Mouse (Mus musculus) stomach, embryonic 14.5 days (tissue): ENCODE results near the gene Robo1. TPM values are rescaled to one million over a fixed set of nuclear protein-coding genes. Genes with fewer than 3 reads are reported as not detected.

ENCODE experiments used
- ATAC-seq: fragments of 200-750 bp; cut with Nextera tagmentation; 2 replicates; pipeline ENCODE4 v1.8.0; 2017; ENCODE audit warnings: low read depth, moderate TSS enrichment; ENCODE audit not compliant: insufficient number of reproducible peaks, insufficient read depth, low FRiP score
- H3K27ac ChIP-seq: fragments of 300-500 bp; sonication (generic); 2 replicates; pipeline ENCODE4 v1.5.1; 2014; ENCODE audit warnings: mild to moderate bottlenecking, low read length, moderate library complexity, mixed read lengths
- H3K27me3 ChIP-seq: fragments of 300-500 bp; sonication (generic); 2 replicates; pipeline ENCODE4 v1.6.1; 2014; ENCODE audit warnings: low read length, control low read depth, mixed read lengths; ENCODE audit not compliant: control insufficient read depth, insufficient read depth
- H3K36me3 ChIP-seq: fragments of 300-500 bp; sonication (generic); 2 replicates; pipeline ENCODE4 v1.6.1; 2014; ENCODE audit warnings: mild to moderate bottlenecking, control low read depth, low read length, moderate library complexity, mixed read lengths; ENCODE audit not compliant: control insufficient read depth, insufficient read depth
- H3K4me1 ChIP-seq: fragments of 300-500 bp; sonication (generic); 2 replicates; pipeline ENCODE4 v1.6.1; 2014; ENCODE audit warnings: low read length, control low read depth, mixed read lengths; ENCODE audit not compliant: control insufficient read depth, insufficient read depth
- H3K4me2 ChIP-seq: fragments of 300-500 bp; sonication (generic); replicated peaks from 2 replicates; pipeline ENCODE4 v1.6.1; 2014; ENCODE audit warnings: low read depth, low read length, control low read depth
- H3K4me3 ChIP-seq: fragments of 300-500 bp; sonication (generic); 2 replicates; pipeline ENCODE4 v1.5.1; 2014; ENCODE audit warnings: low read depth, low read length, control low read depth
- H3K9ac ChIP-seq: fragments of 300-500 bp; sonication (generic); replicated peaks from 2 replicates; pipeline ENCODE4 v1.6.1; 2014; ENCODE audit warnings: low read depth, mild to moderate bottlenecking, control low read depth, low read length, moderate library complexity, mixed read lengths
- H3K9me3 ChIP-seq: fragments of 300-500 bp; sonication (generic); 2 replicates; pipeline ENCODE4 v1.6.1; 2016; ENCODE audit warnings: low read depth, low read length, control low read depth; ENCODE audit not compliant: control insufficient read depth
- WGBS: fragments of 180-500 bp; shearing (Covaris S2); extraction: QIAGEN DNeasy Blood & Tissue Kit; methylation state at CpG from one replicate; pipeline ENCODE4 v1.1.7; 2014; 5-methylcytosine and 5-hydroxymethylcytosine counted together
- polyA plus RNA-seq: library from polyadenylated mRNA; unstranded; fragments of >200 nt; fragmentation: Nextera tagmentation; extraction: Ambion mirVana; gene quantifications from 2 replicates; pipeline ENCODE4 v1.2.1, GENCODE M21; 2014

Robo1 gene
- polyA plus RNA-seq, 1 experiment from 2014 or later: 37.5 TPM

DNA sequence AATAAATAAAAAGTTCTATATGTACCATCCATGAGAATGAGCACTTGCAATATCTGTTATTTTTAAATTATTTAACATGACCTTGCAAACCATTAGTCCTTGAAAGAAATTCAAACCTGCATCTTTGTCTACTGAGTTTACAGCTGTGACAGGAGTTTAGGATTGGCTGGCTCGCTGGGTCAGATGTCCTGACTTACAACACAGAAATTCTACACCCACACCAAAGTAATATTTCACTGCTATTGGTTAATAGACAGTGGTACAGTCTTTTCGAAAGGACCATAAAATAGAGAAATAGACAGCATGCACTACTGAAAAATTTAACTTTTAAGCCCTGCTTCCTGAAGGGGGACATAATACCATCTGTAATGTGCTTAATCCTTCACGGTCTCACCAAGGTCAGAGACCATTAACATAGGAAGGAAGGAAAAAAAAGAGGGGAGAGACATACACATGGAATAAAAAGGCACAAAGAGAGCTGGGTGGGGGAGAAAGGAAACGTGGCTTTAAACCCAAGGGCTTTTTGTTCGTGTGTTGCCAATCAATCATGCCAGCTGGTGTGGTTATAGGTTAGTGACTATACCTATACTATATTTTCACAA, 103.7 kb downstream of the Robo1 start:
- no peak for ATAC-seq
- no peak overlapping the region for H3K27ac ChIP-seq
- H3K27me3 ChIP-seq: no peaks in the 10 kb centered on the region
- no peak overlapping the region for H3K9ac ChIP-seq
- no peak overlapping the region for H3K4me2 ChIP-seq
- H3K4me3 ChIP-seq: no peak overlapping the region
- WGBS: 26% methylated on average over 5 of the region's 5 CpGs
- peaks cover 2% of the 10 kb centered on the region; the same call in 1 of the 2 replicates for H3K9me3 ChIP-seq
- no peaks in the 10 kb centered on the region for H3K36me3 ChIP-seq
- H3K4me1 ChIP-seq: 0 out of 2 replicates have a peak, but pooled peaks cover 8% of the 10 kb centered on the region

DNA sequence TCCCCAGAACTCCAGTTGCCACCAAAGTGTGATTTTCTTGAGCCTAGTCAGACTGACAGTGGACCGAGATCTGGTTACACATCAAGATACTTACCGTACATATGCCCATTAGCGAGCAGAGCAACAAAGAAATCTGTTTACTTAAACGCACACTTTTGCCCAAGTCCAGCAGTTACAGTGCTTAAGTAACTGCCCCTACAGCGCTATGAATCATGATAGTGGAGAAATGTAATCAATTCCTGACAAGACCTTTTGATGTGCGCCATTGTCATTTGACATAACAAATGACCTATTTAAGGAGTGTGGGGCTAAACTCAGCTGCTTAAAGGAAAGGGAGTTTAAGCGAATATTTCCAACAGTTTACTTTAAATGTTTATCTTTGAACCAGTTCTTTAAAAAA, 104.8 kb downstream of the Robo1 start:
- H3K9me3 ChIP-seq: no peaks in the 10 kb centered on the region
- no peak overlapping the region for H3K4me2 ChIP-seq
- H3K4me3 ChIP-seq: no peak overlapping the region
- no peaks in the 10 kb centered on the region for H3K36me3 ChIP-seq
- no peaks in the 10 kb centered on the region for H3K27me3 ChIP-seq
- H3K27ac ChIP-seq: no peak overlapping the region
- WGBS: 6% methylated on average over 7 of the region's 7 CpGs
- 0 out of 2 replicates have a peak, but pooled peaks cover 8% of the 10 kb centered on the region for H3K4me1 ChIP-seq
- peak; percentile 68 for ATAC-seq
- no peak overlapping the region for H3K9ac ChIP-seq

DNA sequence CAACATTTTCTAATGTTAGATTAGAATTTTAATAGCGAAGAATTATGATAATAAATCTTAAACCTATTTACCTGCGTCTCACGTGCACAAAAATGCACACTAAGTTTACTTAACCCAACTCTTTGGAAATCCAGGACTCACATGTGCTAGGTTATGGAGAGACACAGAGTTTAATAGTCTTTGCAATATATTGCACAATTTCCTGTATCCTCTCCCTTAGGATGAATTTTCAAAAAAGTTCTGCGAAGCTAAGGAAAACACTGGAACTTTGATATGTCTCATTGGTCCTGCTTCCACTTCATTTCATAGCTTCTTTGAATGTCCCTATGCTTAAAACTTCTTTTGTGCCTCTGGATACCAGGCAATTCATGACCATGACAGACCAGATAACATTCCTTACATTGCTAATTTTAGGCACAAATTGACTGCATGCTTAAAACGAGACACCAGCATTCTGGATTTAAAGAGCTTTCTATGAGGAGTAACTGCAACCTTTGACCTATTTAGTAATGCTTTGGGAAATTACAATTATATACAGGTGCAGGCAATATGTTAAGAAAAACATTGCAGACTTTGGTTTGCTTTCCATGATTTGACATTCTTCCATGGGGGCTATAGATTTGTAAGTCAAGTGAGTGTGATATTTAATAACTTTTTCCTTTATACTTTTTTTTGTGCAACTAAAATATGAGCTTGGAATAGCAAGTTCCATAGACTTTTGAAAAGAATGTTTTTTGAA, 111.4 kb downstream of the Robo1 start:
- 76% methylated on average over 5 of the region's 5 CpGs for WGBS
- no peak overlapping the region for H3K9ac ChIP-seq
- no peak overlapping the region for H3K4me3 ChIP-seq
- no peak overlapping the region for H3K27ac ChIP-seq
- H3K36me3 ChIP-seq: no peaks in the 10 kb centered on the region
- no peaks in the 10 kb centered on the region for H3K27me3 ChIP-seq
- H3K9me3 ChIP-seq: no peaks in the 10 kb centered on the region
- no peak for ATAC-seq
- H3K4me1 ChIP-seq: no peaks in the 10 kb centered on the region
- no peak overlapping the region for H3K4me2 ChIP-seq

DNA sequence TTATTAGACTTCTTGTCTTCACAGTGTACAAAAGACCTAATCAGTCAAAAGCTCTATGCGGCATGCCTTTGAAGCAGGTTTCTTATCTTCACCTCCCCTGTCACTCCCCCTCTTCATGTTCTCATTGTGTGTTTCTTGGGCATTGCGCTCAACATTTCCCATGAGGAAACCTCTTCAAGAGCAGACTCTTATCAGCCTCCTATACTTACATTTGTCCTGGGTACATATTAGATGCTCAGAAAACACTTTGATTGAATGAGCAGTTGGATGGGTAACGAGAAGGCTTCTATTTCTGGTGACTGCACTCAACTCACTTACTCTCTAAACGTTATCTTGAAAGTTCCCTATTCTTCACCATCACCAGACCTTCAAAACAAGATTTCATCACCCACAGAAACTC, 114.3 kb downstream of the Robo1 start:
- Histone ChIP-seq H3K4me2 (no peak overlapping the region), H3K27me3 (no peaks in the 10 kb centered on the region), H3K9me3 (no peaks in the 10 kb centered on the region), H3K4me3 (no peak overlapping the region), H3K4me1 (no peaks in the 10 kb centered on the region), H3K9ac (no peak overlapping the region), H3K36me3 (no peaks in the 10 kb centered on the region), H3K27ac (no peak overlapping the region)
- 60% methylated on average over 4 of the region's 4 CpGs for WGBS
- ATAC-seq: no peak

DNA sequence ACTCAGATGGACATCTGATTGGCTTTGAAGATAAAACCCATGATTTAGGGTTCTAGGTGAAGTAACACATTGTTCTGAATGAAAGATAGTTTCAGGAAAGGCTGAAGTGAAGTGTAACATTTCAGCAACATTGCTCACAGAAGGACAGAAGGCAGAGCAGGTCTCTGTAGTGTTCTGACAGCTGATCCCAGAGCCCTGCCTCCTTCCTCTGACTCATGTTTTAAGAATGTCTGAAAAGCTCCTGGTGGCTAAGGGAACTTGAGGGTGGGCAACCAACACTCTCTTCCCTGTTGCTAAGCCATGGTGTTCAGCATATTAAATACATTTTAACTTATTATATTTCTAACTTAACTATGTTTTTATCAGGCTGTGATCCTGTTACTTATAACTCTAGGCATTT, 126.3 kb downstream of the Robo1 start:
- no peak overlapping the region for H3K4me2 ChIP-seq
- H3K27me3 ChIP-seq: no peaks in the 10 kb centered on the region
- no peak for ATAC-seq
- no peaks in the 10 kb centered on the region for H3K4me1 ChIP-seq
- H3K36me3 ChIP-seq: no peaks in the 10 kb centered on the region
- no peak overlapping the region for H3K4me3 ChIP-seq
- no peaks in the 10 kb centered on the region for H3K9me3 ChIP-seq
- H3K9ac ChIP-seq: no peak overlapping the region
- no peak overlapping the region for H3K27ac ChIP-seq

DNA sequence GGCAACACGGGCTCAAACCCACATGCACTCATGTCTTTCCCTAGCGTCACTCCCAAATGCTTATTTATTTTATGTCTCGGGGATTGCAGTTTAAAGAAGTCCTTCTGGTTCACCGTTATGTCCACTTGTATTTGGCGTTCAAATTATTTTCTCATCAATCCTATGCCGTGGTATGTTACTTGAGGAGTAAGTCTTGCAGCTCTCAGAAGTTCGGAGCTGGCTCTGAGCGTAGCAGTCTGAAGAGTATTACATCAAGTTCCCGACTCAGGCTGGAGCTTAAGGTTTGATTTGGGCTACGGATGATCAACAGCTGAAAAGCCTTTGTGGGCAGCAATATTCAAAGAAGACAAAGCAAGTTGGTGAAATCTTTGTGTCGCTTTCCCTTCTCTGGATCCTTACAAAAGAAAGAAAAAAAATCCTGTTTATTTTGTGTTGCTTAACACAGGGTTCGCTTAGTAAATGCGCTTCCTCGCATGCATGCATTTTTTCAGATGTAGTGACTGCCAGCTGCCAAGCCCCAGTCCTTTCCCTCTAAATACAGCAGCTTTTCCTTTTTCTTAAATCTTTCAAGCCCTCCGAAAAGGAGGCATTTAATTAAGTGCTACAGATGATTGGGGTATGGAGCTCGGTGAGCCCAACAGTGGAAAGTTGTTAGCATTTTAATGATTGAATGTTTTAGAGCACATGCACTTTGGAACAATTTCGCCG, 136.5 kb downstream of the Robo1 start:
- Histone ChIP-seq H3K4me3 (no peak overlapping the region), H3K36me3 (no peaks in the 10 kb centered on the region), H3K4me1 (no peaks in the 10 kb centered on the region), H3K9ac (no peak overlapping the region), H3K27ac (no peak overlapping the region), H3K4me2 (peak overlapping the region; percentile 11; the same call in 1 of the 2 replicates), H3K9me3 (no peaks in the 10 kb centered on the region), H3K27me3 (no peaks in the 10 kb centered on the region)
- no peak for ATAC-seq
- 52% methylated on average over 18 of the region's 18 CpGs for WGBS

DNA sequence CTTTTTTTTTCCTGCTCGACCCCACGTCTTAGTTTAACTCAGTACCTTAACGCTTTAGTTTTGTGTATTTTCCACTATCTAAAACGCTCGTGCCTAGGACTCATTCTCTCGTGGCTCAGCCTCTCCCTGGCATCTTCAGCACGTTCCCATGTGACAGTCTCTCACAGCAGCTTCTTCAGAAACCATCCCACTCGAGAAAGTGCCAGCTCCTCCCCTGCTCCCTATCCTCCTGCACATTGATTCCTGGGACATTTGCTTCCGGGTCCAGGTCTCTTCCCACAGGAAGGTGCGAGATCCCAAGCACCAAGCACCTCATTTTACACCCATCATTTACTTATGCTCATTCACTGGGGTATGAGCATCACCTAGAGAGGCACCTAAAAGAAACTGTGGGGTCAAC, 150.0 kb downstream of the Robo1 start:
- 47% methylated on average over 10 of the region's 10 CpGs for WGBS
- Histone ChIP-seq H3K27me3 (no peaks in the 10 kb centered on the region), H3K4me1 (0 out of 2 replicates have a peak, but pooled peaks cover 2% of the 10 kb centered on the region), H3K36me3 (no peaks in the 10 kb centered on the region), H3K9me3 (no peaks in the 10 kb centered on the region), H3K9ac (no peak overlapping the region), H3K27ac (no peak overlapping the region), H3K4me3 (no peak overlapping the region), H3K4me2 (no peak overlapping the region)
- no peak for ATAC-seq

DNA sequence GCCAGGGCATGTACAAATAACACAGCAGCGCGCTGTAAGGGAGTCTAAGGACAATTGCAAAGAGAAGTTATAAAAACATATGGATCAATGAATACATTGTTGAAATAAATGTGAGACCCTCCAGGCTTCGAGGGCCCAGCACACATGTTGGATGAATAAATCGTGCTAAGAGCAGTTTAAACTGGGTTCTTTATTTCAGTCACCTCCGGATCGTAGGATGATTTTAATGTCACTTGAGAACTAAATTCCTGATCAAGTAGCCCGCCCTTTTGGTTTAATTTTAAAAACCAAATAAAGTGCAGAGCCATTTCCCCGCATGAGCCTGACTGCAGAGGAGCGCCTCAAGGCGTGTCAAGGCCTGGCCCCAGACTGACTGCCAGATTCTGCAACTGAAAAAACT, 150.5 kb downstream of the Robo1 start:
- H3K9ac ChIP-seq: no peak overlapping the region
- no peak overlapping the region for H3K4me2 ChIP-seq
- no peaks in the 10 kb centered on the region for H3K9me3 ChIP-seq
- H3K36me3 ChIP-seq: no peaks in the 10 kb centered on the region
- ATAC-seq: no peak
- no peak overlapping the region for H3K4me3 ChIP-seq
- H3K4me1 ChIP-seq: 0 out of 2 replicates have a peak, but pooled peaks cover 2% of the 10 kb centered on the region
- WGBS: 55% methylated on average over 10 of the region's 10 CpGs
- H3K27me3 ChIP-seq: no peaks in the 10 kb centered on the region
- no peak overlapping the region for H3K27ac ChIP-seq
